Mouse (Mus musculus) monocyte, adult 2 months (primary cell): ENCODE results near the gene Tpst2.

Source experiments
- DNase-seq, 2 experiments: peaks; one replicate each; pipeline ENCODE4 v3.0.0; 2022; ENCODE audit warnings: low spot score in 2 of 2, low read depth in 1 of 2

The Tpst2 gene

GRCm38 (mm10) chr5:112280863-112281660, 4.6 kb downstream of the Tpst2 start:
- no peak for DNase-seq

DNA sequence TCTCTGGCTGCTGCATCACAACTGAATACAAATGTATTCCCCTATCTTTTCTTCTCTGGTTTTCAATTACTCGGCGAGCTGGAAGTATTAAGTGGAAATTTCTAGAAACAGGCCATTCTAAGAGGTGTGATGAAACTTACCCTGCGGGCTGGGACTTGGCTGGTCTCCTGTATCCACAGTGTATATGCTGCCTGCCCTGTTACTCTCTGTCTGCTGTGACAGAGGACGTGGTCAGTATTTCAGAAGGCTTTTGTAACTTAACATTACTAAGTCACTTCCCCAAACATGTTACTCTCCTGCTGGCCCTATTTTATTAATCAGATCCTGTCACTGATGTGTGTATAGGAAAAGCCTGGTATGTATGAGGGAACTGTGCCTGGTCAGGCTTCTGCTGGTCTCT, 5.2 kb downstream of the Tpst2 start:
- no peak for DNase-seq

- no peak for DNase-seq
Measured at GRCm38 (mm10) chr5:112282123-112282779, 5.8 kb downstream of the Tpst2 start.

DNA sequence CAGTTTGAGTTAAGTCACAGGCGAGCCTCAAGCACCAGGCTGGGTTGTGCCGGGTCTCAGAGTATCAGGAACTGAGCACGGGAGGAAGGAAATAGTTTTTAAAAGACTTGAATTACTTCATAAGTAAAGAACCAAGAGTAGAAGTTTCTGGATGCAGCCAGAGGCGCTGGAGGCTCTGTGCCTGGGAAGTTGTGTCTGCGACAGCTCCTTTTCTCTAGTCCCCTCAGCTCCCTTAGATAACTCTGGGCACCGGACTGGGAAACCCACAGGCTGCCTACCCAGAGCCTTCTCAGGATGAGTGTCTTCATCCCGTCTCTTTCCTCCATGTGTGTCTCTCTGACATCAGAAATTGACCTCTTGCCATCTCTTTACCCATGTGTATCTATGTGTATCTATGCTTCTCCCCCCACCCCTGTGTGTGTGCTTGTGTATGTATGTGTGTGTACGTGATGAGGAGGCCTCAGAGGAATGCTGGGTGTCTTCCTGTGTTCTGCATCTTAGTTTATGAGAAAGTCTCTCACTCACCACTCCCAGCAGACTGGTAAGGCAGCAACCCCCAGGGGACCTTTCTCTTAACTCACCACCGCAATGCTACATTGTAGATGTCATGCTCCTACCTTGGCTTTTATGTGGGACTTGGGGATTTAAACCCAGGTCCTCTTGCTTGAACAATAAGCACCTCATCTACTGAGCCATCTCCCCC, 6.4 kb downstream of the Tpst2 start:
- DNase-seq: no peak

GRCm38 (mm10) chr5:112283543-112284202, 7.2 kb downstream of the Tpst2 start:
- DNase-seq: no peak

DNA sequence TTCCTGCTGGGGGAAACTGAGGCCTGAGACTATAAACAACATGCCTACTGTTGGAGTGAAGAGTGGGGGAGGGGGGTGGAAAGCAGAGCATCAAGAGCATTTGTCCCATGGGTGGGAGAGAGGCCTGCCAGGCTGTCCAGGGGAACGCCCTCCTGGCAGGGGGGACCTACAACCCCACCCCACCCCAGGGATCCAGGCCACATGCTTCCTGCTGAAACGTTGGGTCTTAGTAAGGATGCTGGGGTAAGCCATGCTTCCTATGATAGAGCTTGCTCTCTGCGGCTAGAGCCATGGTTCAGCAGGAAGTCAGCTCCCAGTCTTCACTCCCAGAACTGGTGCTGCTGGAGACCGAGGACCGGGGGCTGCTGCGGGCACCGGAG, 7.7 kb downstream of the Tpst2 start:
- no peak for DNase-seq

DNA sequence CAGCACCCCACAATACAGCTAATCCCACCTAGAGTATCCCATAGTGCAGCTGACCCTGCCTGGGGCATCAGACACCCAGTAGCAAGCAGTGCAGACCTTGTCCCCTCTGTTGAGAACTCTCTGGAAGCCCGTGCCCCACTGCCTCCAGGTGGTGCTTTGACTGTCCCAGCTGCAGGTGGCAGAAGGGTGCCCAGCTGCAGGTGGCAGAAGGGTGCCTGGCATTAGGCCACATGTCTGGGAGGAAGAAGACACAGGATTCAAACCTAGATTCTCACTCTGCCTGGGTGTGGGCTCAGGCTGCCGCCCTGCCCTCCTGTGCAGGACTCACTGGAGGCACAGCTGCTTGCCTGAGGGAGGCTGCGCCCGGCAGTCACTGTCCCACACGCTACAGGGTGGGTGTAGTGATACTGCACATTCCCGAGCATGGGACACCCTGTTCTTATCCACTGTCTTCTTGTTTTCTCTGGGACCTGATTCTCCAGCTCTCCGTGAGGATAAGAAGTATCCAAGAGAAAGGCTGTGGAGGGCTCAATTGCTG, 9.1 kb downstream of the Tpst2 start:
- DNase-seq: no peak

GRCm38 (mm10) chr5:112286608-112286983, 10.1 kb downstream of the Tpst2 start:
- DNase-seq: no peak

DNA sequence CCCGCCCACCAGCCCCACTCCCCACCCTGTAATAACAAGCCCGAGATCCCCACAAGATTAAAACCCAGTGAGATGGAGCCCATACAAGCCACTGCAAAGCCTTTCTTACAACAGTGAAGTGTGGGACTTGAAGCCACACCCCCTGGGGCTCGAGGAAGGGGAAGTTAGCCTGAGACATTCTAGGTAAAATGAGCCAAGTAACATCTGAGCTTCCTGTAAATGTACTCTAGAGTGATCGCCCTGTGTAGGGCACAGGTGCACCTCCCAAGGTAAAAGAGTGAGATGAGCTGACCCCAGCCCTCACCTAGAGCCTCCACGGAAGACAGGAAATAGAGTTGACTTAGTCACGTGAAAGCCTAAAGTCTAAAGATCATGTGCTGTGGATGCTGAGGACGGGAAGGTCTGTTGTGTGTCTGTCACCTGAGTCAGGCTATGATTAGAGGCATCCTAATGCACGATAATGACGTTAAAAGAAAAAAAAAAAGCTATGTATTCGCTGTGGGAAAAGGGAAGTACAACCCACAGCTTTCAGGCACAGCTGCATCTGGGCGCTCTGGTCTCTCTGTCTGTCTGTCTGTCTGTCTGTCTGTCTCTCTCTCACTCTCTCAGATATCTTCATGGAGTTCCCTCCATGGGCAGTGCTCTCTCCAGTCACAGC, 10.6 kb downstream of the Tpst2 start:
- DNase-seq: peak in 1 of 2 experiments; percentile 51

- DNase-seq: no peak
Measured at GRCm38 (mm10) chr5:112287652-112288051, 11.2 kb downstream of the Tpst2 start.

DNA sequence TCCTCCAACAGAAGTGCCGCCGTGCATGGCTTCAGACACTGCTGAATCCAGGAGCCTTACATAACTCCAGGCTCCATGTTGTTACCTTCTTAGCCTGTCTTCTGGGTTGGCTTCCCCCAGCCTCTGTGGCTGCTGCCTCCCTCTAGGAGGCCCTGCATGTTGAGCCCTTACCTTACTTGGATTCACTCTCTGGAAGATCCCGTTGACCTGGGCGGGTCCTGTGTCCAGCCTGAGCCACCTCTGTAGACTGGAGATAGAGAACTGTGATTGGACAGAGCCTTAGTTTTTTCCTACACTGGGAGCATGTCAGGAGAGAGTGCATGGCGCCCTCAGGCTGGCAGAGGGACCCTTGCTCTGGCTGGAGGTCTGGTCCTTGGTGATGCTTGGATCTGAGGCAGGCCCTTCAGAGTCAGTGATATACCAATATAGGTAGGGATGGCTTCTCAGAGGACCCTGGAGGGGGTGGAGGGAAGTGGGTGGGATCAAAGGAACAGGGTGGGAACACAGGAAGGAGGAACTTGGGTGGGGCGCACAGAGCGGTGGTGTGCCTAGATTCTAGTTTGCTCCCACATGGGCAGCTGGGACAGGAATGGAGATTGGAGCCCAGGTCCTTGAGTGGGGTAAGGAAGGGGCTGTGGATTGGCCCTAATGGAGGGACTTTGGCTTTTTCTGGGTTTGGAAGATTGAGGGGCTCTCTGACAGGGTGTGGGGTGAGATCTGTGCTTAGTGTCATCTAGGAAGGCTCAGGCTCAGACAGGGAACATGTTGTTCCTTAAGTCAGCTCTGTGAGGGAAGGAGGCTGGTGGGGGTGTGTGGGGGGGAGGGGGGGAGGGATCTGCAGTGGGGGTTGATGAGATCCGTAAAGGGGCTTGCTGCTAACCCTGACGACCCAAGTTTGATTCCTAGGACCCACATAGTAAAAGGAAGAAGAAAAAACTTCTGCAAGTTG, 12.0 kb downstream of the Tpst2 start:
- DNase-seq: no peak

DNA sequence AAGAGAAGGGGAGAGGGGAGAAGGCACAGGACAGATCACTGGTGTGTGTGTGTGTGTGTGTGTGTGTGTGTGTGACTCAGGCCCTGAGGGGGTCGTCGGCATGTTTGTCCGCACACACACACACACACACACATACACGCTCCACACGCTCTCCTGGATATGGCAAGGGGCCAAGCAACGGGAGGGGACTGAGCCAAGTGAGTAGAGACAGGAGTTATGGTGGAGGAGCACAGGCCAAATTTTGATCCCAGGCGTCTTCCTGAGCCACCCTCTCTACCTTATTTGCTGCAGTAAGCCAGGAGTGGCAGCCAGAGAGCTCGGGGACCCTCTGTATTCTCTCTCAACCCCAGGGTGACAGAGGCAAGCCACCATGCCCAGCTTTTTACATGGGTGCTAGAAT, 12.7 kb downstream of the Tpst2 start:
- no peak for DNase-seq

DNA sequence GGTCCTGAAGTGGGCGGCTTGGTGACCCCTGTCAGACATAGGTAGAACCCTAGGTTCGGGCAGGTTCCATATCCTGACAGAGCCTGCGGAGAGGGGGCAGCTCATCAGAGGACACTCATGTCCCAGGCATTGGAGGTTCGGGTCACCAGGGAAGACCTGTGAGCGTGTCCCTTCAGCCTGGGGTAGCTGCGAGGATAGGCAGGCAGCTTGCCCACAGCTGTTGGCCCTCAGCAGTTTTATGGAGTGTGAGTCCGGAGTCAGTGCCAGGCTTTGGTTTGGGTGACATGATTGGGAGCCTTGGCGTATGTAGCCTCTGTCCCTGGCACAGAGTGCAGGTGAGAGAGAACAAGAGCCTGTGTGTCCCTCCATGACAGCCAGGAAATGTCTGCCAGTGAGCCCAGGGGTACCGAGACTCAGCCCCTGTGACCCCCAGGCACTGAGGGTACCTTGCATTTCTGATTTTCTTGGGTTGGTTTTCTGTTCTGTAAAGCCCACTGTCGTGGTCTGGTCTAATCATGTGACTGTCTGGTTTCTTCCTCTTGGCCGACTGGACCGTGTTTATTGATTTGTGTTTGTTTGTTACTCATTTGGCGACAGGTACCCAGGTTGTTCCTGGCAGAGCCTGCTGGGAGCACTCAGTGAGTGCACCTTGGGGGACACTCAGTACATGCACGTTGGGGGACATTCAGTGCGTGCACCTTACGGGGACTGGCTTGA, 13.5 kb downstream of the Tpst2 start:
- no peak for DNase-seq

- DNase-seq: no peak
Measured at GRCm38 (mm10) chr5:112290536-112290880, 14.0 kb downstream of the Tpst2 start.

- no peak for DNase-seq
Measured at GRCm38 (mm10) chr5:112291866-112292265, 15.4 kb downstream of the Tpst2 start.

DNA sequence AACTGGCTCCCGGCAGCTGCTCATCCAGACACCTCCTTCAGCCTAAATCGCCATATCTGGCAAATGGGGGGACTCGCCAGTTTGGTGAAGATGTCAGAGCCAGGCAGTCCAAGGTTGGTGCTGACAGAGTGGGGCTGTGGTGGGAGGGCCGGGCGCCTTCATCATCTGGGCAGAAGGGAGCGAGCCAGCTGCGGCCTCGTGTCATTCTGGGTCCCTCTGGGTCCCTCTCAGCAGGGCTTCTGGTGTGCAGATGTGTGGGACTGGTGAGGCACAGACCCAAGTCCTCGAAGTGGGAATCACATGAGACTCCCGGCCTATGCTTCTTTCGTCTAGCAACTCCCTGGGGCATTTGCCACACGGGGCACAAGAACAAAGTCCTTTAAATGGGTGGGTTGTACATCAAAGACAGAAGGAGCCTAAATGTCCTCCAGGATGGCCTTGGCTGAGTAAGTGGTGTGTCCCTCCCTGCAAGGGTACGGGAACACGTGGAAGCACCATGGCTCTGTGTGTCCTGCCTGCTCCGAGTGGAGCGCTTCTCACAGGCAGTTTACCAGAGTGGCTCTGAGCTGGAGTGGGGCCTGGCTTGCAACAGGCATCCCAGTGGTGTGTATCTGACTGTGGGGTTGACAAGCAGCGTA, 16.0 kb downstream of the Tpst2 start:
- DNase-seq: no peak

GRCm38 (mm10) chr5:112293800-112294199, 17.3 kb downstream of the Tpst2 start:
- no peak for DNase-seq

- DNase-seq: no peak
Measured at GRCm38 (mm10) chr5:112294696-112295095, 18.2 kb downstream of the Tpst2 start.

- no peak for DNase-seq
Measured at GRCm38 (mm10) chr5:112295162-112295561, 18.7 kb downstream of the Tpst2 start.
